Mouse (Mus musculus) c-Kit-positive CD71-positive TER-119-negative erythroid progenitor cells, embryonic 14.5 days (primary cell): ENCODE data around the gene Tbp.

Experiments used
- DNase-seq: peaks from one replicate; pipeline ENCODE4 v3.0.0-alpha.2; 2013; ENCODE audit warnings: low read depth

The Tbp gene

GRCm38 (mm10) chr17:15499656-15500394 is at the start of gene Tbp, which contains the start of gene Psmb1:
Tbp (plus strand) TSS chr17:15499888.
Psmb1 (minus strand) TSS chr17:15499751.
- peak; percentile 95 for DNase-seq

GRCm38 (mm10) chr17:15455203-15455602 is 44.5 kb upstream of the Tbp start:
- DNase-seq: no peak

- DNase-seq: no peak
These were observed 43.1 kb upstream of the Tbp start for GRCm38 (mm10) chr17:15456595-15456994.

- DNase-seq: no peak
These were observed 39.9 kb upstream of the Tbp start for GRCm38 (mm10) chr17:15459761-15460160.

GRCm38 (mm10) chr17:15461921-15462495 is 37.7 kb upstream of the Tbp start:
- DNase-seq: no peak

GRCm38 (mm10) chr17:15467669-15468068 is 32.0 kb upstream of the Tbp start:
- DNase-seq: peak; percentile 57

- DNase-seq: no peak
These were observed 27.0 kb upstream of the Tbp start for GRCm38 (mm10) chr17:15472671-15473070.

- DNase-seq: no peak
These were observed 9.1 kb upstream of the Tbp start for GRCm38 (mm10) chr17:15490542-15490941.

GRCm38 (mm10) chr17:15497882-15498752 is 1.6 kb upstream of the Tbp start:
- DNase-seq: peak; percentile 89

- DNase-seq: no peak
These were observed 955 bp upstream of the Tbp start for GRCm38 (mm10) chr17:15498753-15499113.

GRCm38 (mm10) chr17:15510694-15511093 is 11.0 kb downstream of the Tbp start:
- DNase-seq: no peak

GRCm38 (mm10) chr17:15517776-15518175 is 18.1 kb downstream of the Tbp start:
- DNase-seq: no peak

GRCm38 (mm10) chr17:15518186-15518585 is 18.5 kb downstream of the Tbp start:
- DNase-seq: no peak

GRCm38 (mm10) chr17:15518766-15519165 is 19.1 kb downstream of the Tbp start:
- no peak for DNase-seq

GRCm38 (mm10) chr17:15526304-15526703 is 26.6 kb downstream of the Tbp start:
- no peak for DNase-seq

GRCm38 (mm10) chr17:15526986-15527810 is 27.5 kb downstream of the Tbp start, which contains the start of gene Pdcd2:
Pdcd2 (minus strand) TSS chr17:15527301.
- peak; percentile 89 for DNase-seq

GRCm38 (mm10) chr17:15527811-15528136 is 28.1 kb downstream of the Tbp start:
- no peak for DNase-seq

- DNase-seq: no peak
These were observed 29.2 kb downstream of the Tbp start for GRCm38 (mm10) chr17:15528887-15529286.

- no peak for DNase-seq
These were observed 30.5 kb downstream of the Tbp start for GRCm38 (mm10) chr17:15530141-15530540.

- DNase-seq: no peak
These were observed 35.6 kb downstream of the Tbp start for GRCm38 (mm10) chr17:15535162-15535800.

- no peak for DNase-seq
These were observed 36.3 kb downstream of the Tbp start for GRCm38 (mm10) chr17:15535943-15536342.
